Mouse (Mus musculus) liver, embryonic 16.5 days (tissue): ENCODE measurements around the gene Pcnx2. TPM values are rescaled to one million over a fixed set of nuclear protein-coding genes. Genes with fewer than 3 reads are reported as not detected.

Source experiments
- ATAC-seq: fragments of 200-750 bp; cut with Nextera tagmentation; 2 replicates; pipeline ENCODE4 v1.8.0; 2017; ENCODE audit warnings: low read depth, mild to moderate bottlenecking, moderate number of reproducible peaks, moderate library complexity
- H3K27ac ChIP-seq: fragments of 300-500 bp; sonication (generic); 2 replicates; pipeline ENCODE4 v1.5.1; 2014; ENCODE audit warnings: mild to moderate bottlenecking, low read length
- H3K27me3 ChIP-seq: fragments of 300-500 bp; sonication (generic); 2 replicates; pipeline ENCODE4 v1.6.1; 2014; ENCODE audit warnings: low read depth, low read length, mixed read lengths; ENCODE audit not compliant: control insufficient read depth, insufficient read depth
- H3K36me3 ChIP-seq: fragments of 300-500 bp; sonication (generic); 2 replicates; pipeline ENCODE4 v1.6.1; 2014; ENCODE audit warnings: mild to moderate bottlenecking; ENCODE audit not compliant: control insufficient read depth, insufficient read depth
- H3K4me1 ChIP-seq: fragments of 300-500 bp; sonication (generic); 2 replicates; pipeline ENCODE4 v1.6.1; 2014; ENCODE audit warnings: low read depth, low read length, mixed read lengths; ENCODE audit not compliant: control insufficient read depth
- H3K4me2 ChIP-seq: fragments of 300-500 bp; sonication (generic); 2 replicates; pipeline ENCODE4 v1.6.1; 2014; ENCODE audit warnings: low read depth, low read length, mixed read lengths
- H3K4me3 ChIP-seq: fragments of 300-500 bp; sonication (generic); 2 replicates; pipeline ENCODE4 v1.5.1; 2014; ENCODE audit warnings: low read depth, mild to moderate bottlenecking, low read length
- H3K9ac ChIP-seq: fragments of 300-500 bp; sonication (generic); 2 replicates; pipeline ENCODE4 v1.6.1; 2014; ENCODE audit warnings: low read depth, low read length
- H3K9me3 ChIP-seq: fragments of 300-500 bp; sonication (generic); replicated peaks from 2 replicates; pipeline ENCODE4 v1.6.1; 2016; ENCODE audit warnings: low read length; ENCODE audit not compliant: control insufficient read depth
- WGBS: fragments of 180-500 bp; shearing (Covaris S2); extraction: QIAGEN DNeasy Blood & Tissue Kit; methylation state at CpG from one replicate; pipeline ENCODE4 v1.1.7; 2014; ENCODE audit not compliant: insufficient replicate concordance; 5-methylcytosine and 5-hydroxymethylcytosine counted together
- polyA plus RNA-seq: library from polyadenylated mRNA; unstranded; fragments of >200 nt; fragmentation: Nextera tagmentation; extraction: Ambion mirVana; gene quantifications from 2 replicates; pipeline ENCODE4 v1.2.1, GENCODE M21; 2015

Gene Pcnx2
- polyA plus RNA-seq, 1 experiment from 2014 or later, result 0.07 TPM

DNA sequence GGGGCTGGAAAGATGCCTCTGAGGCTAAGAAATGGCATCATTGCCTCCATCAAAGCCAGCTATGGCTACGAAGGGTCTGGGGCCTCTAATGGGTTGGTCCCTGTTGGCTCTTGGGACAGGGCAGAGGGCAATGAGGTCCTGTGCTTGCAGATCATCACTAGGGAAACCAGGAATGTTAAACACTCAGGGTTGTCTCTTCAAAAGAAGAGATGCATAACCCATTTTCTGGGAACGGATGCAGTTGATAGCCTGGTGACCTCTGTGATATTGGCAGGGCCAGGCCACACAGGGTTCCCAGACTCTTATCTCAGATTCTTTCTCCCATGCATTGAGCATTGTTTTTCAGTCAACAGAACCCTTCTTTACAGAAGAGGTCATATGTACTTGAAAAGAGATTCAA, 125.8 kb downstream of the Pcnx2 start:
- Histone ChIP-seq H3K9ac (no peak overlapping the region), H3K27me3 (no peaks in the 10 kb centered on the region), H3K4me1 (no peaks in the 10 kb centered on the region; the same call in 1 of the 2 replicates), H3K4me2 (no peak overlapping the region), H3K9me3 (no peaks in the 10 kb centered on the region), H3K4me3 (no peak overlapping the region), H3K27ac (no peak overlapping the region), H3K36me3 (no peaks in the 10 kb centered on the region)
- no peak for ATAC-seq
- 61% methylated on average over 2 of the region's 2 CpGs for WGBS

- no peak overlapping the region for H3K27ac ChIP-seq
- no peaks in the 10 kb centered on the region for H3K36me3 ChIP-seq
- H3K9me3 ChIP-seq, result no peaks in the 10 kb centered on the region
- H3K27me3 ChIP-seq, result no peaks in the 10 kb centered on the region
- WGBS, result 72% methylated on average over 10 of the region's 10 CpGs
- H3K4me2 ChIP-seq, result no peak overlapping the region
- ATAC-seq, result no peak
- H3K4me1 ChIP-seq, result no peaks in the 10 kb centered on the region; the same call in 1 of the 2 replicates
- no peak overlapping the region for H3K4me3 ChIP-seq
- no peak overlapping the region for H3K9ac ChIP-seq
These were observed 130.0 kb downstream of the Pcnx2 start for GRCm38 (mm10) chr8:125768079-125768478.

GRCm38 (mm10) chr8:125763066-125763786, 134.9 kb downstream of the Pcnx2 start:
- Histone ChIP-seq H3K4me1 (no peaks in the 10 kb centered on the region), H3K4me2 (no peak overlapping the region), H3K9me3 (no peaks in the 10 kb centered on the region), H3K4me3 (no peak overlapping the region), H3K36me3 (no peaks in the 10 kb centered on the region), H3K27me3 (no peaks in the 10 kb centered on the region), H3K9ac (no peak overlapping the region), H3K27ac (no peak overlapping the region)
- WGBS, result 45% methylated on average over 16 of the region's 16 CpGs
- peak; percentile 53 for ATAC-seq

DNA sequence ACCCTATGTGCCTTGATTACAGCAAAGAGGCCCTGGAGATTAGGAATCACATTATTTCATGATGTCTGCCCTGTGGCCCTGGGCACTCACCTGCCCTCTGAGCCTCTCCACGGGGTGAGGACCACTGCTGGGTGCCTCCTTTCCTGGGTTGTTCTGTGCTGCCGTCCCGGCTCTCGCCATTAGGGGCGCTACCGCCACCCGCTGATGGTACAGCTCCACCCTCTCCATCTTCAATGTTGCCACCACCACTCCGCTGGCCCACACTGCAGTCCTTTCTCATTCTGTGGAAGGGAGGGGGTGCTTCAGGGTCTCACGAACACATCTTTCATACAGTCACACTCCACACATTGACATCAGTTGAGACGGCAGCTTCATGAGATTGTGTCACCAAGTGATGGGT, 139.1 kb downstream of the Pcnx2 start:
- H3K4me1 ChIP-seq, result no peaks in the 10 kb centered on the region
- H3K27ac ChIP-seq, result no peak overlapping the region
- no peaks in the 10 kb centered on the region for H3K36me3 ChIP-seq
- H3K4me3 ChIP-seq, result no peak overlapping the region
- no peaks in the 10 kb centered on the region for H3K9me3 ChIP-seq
- no peaks in the 10 kb centered on the region for H3K27me3 ChIP-seq
- H3K4me2 ChIP-seq, result no peak overlapping the region
- no peak for ATAC-seq
- no peak overlapping the region for H3K9ac ChIP-seq
- 32% methylated on average over 10 of the region's 10 CpGs for WGBS

- Histone ChIP-seq H3K27ac (no peak overlapping the region), H3K4me2 (no peak overlapping the region), H3K36me3 (no peaks in the 10 kb centered on the region), H3K27me3 (no peaks in the 10 kb centered on the region), H3K4me3 (no peak overlapping the region), H3K9me3 (no peaks in the 10 kb centered on the region), H3K9ac (no peak overlapping the region), H3K4me1 (no peaks in the 10 kb centered on the region)
- no peak for ATAC-seq
- 29% methylated on average over 1 of the region's 1 CpGs for WGBS
These were observed 141.0 kb downstream of the Pcnx2 start for GRCm38 (mm10) chr8:125757106-125757496.

- Histone ChIP-seq H3K27me3 (no peaks in the 10 kb centered on the region), H3K4me1 (no peaks in the 10 kb centered on the region), H3K36me3 (no peaks in the 10 kb centered on the region), H3K4me3 (no peak overlapping the region), H3K9ac (no peak overlapping the region), H3K9me3 (no peaks in the 10 kb centered on the region), H3K27ac (no peak overlapping the region), H3K4me2 (no peak overlapping the region)
- no peak for ATAC-seq
- WGBS, result 44% methylated on average over 9 of the region's 9 CpGs
These were observed 141.6 kb downstream of the Pcnx2 start for GRCm38 (mm10) chr8:125756391-125757105.

DNA sequence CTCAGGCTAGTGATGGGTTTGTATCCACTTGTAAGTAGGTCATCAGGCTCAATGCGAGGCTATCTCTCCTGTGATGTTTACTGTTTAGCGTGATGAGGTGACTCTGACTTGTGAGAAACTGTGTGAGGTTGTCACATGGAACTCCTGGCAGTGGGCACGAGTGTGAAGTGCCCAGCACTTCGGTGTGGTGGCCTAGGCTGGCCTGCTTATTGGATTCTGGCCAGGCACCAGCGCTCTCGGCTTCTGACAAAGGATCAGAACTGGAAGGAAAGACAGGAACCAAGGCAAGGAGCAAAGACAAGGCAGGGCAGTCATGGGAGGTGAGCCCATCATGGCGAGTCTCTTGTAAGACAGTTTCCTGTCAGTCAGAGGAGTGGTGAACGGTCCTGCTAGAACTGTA, 142.2 kb downstream of the Pcnx2 start:
- H3K4me2 ChIP-seq, result no peak overlapping the region
- H3K27ac ChIP-seq, result no peak overlapping the region
- H3K9me3 ChIP-seq, result no peaks in the 10 kb centered on the region
- no peaks in the 10 kb centered on the region for H3K36me3 ChIP-seq
- H3K4me1 ChIP-seq, result no peaks in the 10 kb centered on the region
- no peaks in the 10 kb centered on the region for H3K27me3 ChIP-seq
- no peak overlapping the region for H3K4me3 ChIP-seq
- no peak overlapping the region for H3K9ac ChIP-seq
- 64% methylated on average over 8 of the region's 8 CpGs for WGBS
- ATAC-seq, result no peak

- H3K4me2 ChIP-seq, result no peak overlapping the region
- no peaks in the 10 kb centered on the region for H3K9me3 ChIP-seq
- no peak overlapping the region for H3K9ac ChIP-seq
- H3K27me3 ChIP-seq, result no peaks in the 10 kb centered on the region
- H3K27ac ChIP-seq, result no peak overlapping the region
- H3K36me3 ChIP-seq, result no peaks in the 10 kb centered on the region
- no peaks in the 10 kb centered on the region for H3K4me1 ChIP-seq
- H3K4me3 ChIP-seq, result no peak overlapping the region
- 55% methylated on average over 8 of the region's 8 CpGs for WGBS
- no peak for ATAC-seq
These were observed 147.3 kb downstream of the Pcnx2 start for GRCm38 (mm10) chr8:125750846-125751245.

DNA sequence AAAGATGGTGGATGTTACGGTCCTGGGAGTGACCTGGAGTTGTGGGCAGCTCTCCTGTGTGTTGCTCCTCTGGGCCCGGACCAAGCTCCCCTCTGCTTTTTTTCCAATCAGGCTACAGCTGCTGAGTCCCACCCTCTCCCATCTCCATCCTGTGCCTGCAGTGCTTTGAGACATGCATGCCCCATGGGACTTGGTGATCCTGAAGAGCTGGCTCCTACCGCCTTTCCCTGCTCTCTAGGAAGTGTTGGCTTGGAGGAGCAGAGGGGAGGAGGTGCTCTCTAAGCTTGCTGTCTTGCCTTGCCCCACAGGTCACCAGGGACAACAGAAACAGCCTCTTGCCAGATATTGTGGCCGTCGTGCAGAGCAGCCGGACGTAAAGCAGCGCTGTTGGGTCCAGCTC, 150.7 kb downstream of the Pcnx2 start:
- no peaks in the 10 kb centered on the region for H3K9me3 ChIP-seq
- H3K9ac ChIP-seq, result no peak overlapping the region
- H3K36me3 ChIP-seq, result no peaks in the 10 kb centered on the region
- no peaks in the 10 kb centered on the region for H3K4me1 ChIP-seq
- ATAC-seq, result no peak
- no peak overlapping the region for H3K4me2 ChIP-seq
- H3K27ac ChIP-seq, result no peak overlapping the region
- H3K27me3 ChIP-seq, result no peaks in the 10 kb centered on the region
- H3K4me3 ChIP-seq, result no peak overlapping the region
- WGBS, result 74% methylated on average over 8 of the region's 8 CpGs
